Mouse (Mus musculus) 3134 (cell line): Measurements from ENCODE around the gene Fzd7.

Experiments
- DNase-seq: peaks from one replicate; pipeline ENCODE4 v3.0.0-alpha.2; 2011; ENCODE audit warnings: low spot score; ENCODE audit not compliant: insufficient read length; ENCODE audit errors: extremely low read depth

Gene Fzd7

GRCm38 (mm10) chr1:59497741-59498613 is 15.8 kb downstream of the Fzd7 start:
- no peak for DNase-seq

GRCm38 (mm10) chr1:59499327-59499726 is 17.1 kb downstream of the Fzd7 start:
- DNase-seq: no peak

GRCm38 (mm10) chr1:59502355-59502754 is 20.1 kb downstream of the Fzd7 start:
- no peak for DNase-seq

GRCm38 (mm10) chr1:59503659-59504301 is 21.6 kb downstream of the Fzd7 start:
- no peak for DNase-seq

GRCm38 (mm10) chr1:59504302-59504700 is 22.1 kb downstream of the Fzd7 start:
- DNase-seq: no peak

GRCm38 (mm10) chr1:59508463-59509139 is 26.4 kb downstream of the Fzd7 start:
- no peak for DNase-seq

- no peak for DNase-seq
These were observed 29.5 kb downstream of the Fzd7 start for GRCm38 (mm10) chr1:59511566-59512270.

- DNase-seq: no peak
These were observed 34.0 kb downstream of the Fzd7 start, which contains the start of gene Gm973 for GRCm38 (mm10) chr1:59516026-59516917. Gene Gm973, plus strand, starts transcription at chr1:59516264.

GRCm38 (mm10) chr1:59520226-59520837 is 38.1 kb downstream of the Fzd7 start:
- no peak for DNase-seq

- DNase-seq: no peak
These were observed 40.2 kb downstream of the Fzd7 start for GRCm38 (mm10) chr1:59522456-59522855.

GRCm38 (mm10) chr1:59523378-59523958 is 41.2 kb downstream of the Fzd7 start:
- DNase-seq: no peak

GRCm38 (mm10) chr1:59524071-59524470 is 41.8 kb downstream of the Fzd7 start:
- DNase-seq: no peak

- DNase-seq: no peak
These were observed 42.5 kb downstream of the Fzd7 start for GRCm38 (mm10) chr1:59524759-59525158.

GRCm38 (mm10) chr1:59527219-59527618 is 45.0 kb downstream of the Fzd7 start:
- no peak for DNase-seq

GRCm38 (mm10) chr1:59534976-59535810 is 53.0 kb downstream of the Fzd7 start:
- no peak for DNase-seq
